Mouse (Mus musculus) forebrain, postnatal 0 days (tissue): ENCODE data around the gene Exosc5. TPM values are rescaled to one million over a fixed set of nuclear protein-coding genes. Genes with fewer than 3 reads are reported as not detected.

ENCODE experiments used
- ATAC-seq: fragments of 200-750 bp; cut with Nextera tagmentation; 2 replicates; pipeline ENCODE4 v1.8.0; 2017; ENCODE audit warnings: mild to moderate bottlenecking, moderate library complexity
- DNase-seq: peaks from one replicate; pipeline ENCODE4 v3.0.0-alpha.2; 2015
- H3K27ac ChIP-seq: fragments of 300-500 bp; sonication (generic); 2 replicates; pipeline ENCODE4 v1.5.1; 2014; ENCODE audit warnings: low read depth, mild to moderate bottlenecking, antibody characterized with exemption, low read length, moderate library complexity, mixed read lengths
- H3K27me3 ChIP-seq: fragments of 300-500 bp; sonication (generic); 2 replicates; pipeline ENCODE4 v1.6.1; 2014; ENCODE audit warnings: mild to moderate bottlenecking, low read length, mixed read lengths; ENCODE audit not compliant: insufficient read depth
- H3K36me3 ChIP-seq: fragments of 300-500 bp; sonication (generic); 2 replicates; pipeline ENCODE4 v1.6.1; 2014; ENCODE audit warnings: mild to moderate bottlenecking, moderate library complexity; ENCODE audit not compliant: insufficient read depth
- H3K4me1 ChIP-seq: fragments of 300-500 bp; sonication (generic); 2 replicates; pipeline ENCODE4 v1.6.1; 2014; ENCODE audit warnings: antibody characterized with exemption; ENCODE audit not compliant: insufficient read depth
- H3K4me2 ChIP-seq: fragments of 300-500 bp; sonication (generic); 2 replicates; pipeline ENCODE4 v1.6.1; 2014; ENCODE audit warnings: low read depth, mild to moderate bottlenecking, moderate library complexity
- H3K4me3 ChIP-seq: fragments of 300-500 bp; sonication (generic); 2 replicates; pipeline ENCODE4 v1.5.1; 2014; ENCODE audit warnings: low read depth, low read length, mixed read lengths
- H3K9ac ChIP-seq: fragments of 300-500 bp; sonication (generic); 2 replicates; pipeline ENCODE4 v1.6.1; 2014; ENCODE audit warnings: mild to moderate bottlenecking
- H3K9me3 ChIP-seq: fragments of 300-500 bp; sonication (generic); 2 replicates; pipeline ENCODE4 v1.6.1; 2016; ENCODE audit warnings: low read length
- CTCF ChIP-seq: sonication (generic); IDR thresholded peaks from 2 replicates; pipeline ENCODE4 v1.5.1; 2016; ENCODE audit warnings: antibody characterized with exemption, control low read depth, low read depth
- WGBS: fragments of 180-500 bp; shearing (Covaris S2); extraction: QIAGEN DNeasy Blood & Tissue Kit; methylation state at CpG from one replicate; pipeline ENCODE4 v1.1.7; 2014; 5-methylcytosine and 5-hydroxymethylcytosine counted together
- polyA plus RNA-seq: library from polyadenylated mRNA; unstranded; fragments of >200 nt; fragmentation: Nextera tagmentation; extraction: Ambion mirVana; gene quantifications from 2 replicates; pipeline ENCODE4 v1.2.1, GENCODE M21; 2015
- total RNA-seq: library from RNA; depleted of rRNA; stranded (reverse); fragments of >200 nt; gene quantifications from 2 replicates; pipeline ENCODE4 v1.2.3, GENCODE M21; 2014

Gene Exosc5
- total and polyA plus RNA-seq, 2 experiments from 2014 or later = 22.9 to 35.2 TPM

DNA sequence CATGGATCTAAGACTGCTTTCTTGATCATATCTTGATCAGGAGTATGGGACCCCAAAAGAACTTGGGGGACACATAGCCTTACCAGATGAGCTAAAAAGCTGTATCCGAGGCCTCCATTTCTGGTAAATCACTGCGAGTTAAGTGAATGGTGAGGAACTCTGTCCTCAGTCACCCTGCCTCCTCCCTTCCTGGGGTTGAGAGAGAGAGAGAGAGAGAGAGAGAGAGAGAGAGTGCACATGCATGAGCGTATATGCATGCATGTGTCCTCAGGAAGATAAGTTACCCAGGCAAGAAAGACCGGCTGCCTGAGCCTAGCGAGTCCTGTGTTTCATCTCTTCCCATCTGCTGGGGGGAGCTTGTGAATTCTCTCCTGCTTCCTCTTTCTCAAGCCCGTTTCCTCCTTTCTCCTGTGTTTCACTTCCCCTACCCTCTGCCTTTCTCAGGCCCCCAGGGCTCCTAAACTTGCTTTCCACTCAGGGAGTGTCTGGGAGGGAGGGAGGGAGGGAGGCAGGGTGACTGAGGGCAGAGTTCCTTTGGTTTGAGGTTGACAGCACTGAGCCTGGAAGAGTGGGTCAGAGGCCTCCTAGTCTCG is 47.7 kb downstream of the Exosc5 start:
- Histone ChIP-seq H3K4me2 (no peak overlapping the region), H3K9me3 (no peaks in the 10 kb centered on the region), H3K4me1 (0 out of 2 replicates have a peak, but pooled peaks cover 2% of the 10 kb centered on the region), H3K27me3 (no peaks in the 10 kb centered on the region), H3K36me3 (no peaks in the 10 kb centered on the region; the same call in 1 of the 2 replicates), H3K27ac (no peak overlapping the region), H3K9ac (no peak overlapping the region), H3K4me3 (no peak overlapping the region)
- no peak for TF ChIP-seq CTCF
- WGBS = 66% methylated on average over 7 of the region's 7 CpGs
- no peak for DNase-seq
- no peak for ATAC-seq

DNA sequence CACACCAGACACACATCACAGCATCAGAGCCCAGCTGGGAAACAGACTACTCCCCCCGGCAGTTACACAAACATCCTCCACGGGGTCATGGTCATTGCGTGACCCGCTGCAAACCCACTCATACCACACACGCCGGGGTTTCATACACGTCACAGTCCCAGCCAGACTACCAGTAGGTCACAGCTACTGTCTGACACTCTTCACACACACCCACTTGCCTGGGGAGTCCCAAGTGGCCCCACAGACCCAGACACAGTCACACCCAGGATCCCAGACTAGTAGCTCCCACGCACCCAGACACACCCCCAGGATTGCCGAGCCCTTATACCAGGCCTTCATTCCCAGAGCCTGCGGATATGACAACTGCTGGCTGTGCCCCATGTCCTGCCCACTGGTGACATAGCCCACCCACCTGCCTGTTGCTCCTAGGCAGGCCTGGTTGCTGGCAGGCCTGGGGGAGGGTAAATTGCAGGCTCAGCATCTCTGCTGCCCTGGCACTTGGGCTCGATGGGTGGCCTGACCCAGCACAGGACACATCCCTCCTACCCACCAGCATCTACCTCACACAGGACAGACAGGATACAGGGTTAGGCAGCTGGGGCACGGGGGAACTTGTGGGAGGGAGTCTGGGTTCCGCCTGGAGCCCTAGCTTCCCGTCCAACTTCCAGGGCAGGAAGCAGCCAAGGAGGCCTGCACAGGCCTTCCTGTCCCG is 48.8 kb downstream of the Exosc5 start:
- Histone ChIP-seq H3K9me3 (no peaks in the 10 kb centered on the region), H3K4me1 (0 out of 2 replicates have a peak, but pooled peaks cover 2% of the 10 kb centered on the region), H3K9ac (no peak overlapping the region), H3K4me2 (no peak overlapping the region), H3K27me3 (no peaks in the 10 kb centered on the region), H3K27ac (no peak overlapping the region), H3K4me3 (no peak overlapping the region), H3K36me3 (peaks cover 7% of the 10 kb centered on the region; the same call in 1 of the 2 replicates)
- DNase-seq (no peak), ATAC-seq (no peak)
- WGBS = 73% methylated on average over 15 of the region's 15 CpGs
- no peak for TF ChIP-seq CTCF

GRCm38 (mm10) chr7:25709961-25710360 is 51.0 kb downstream of the Exosc5 start:
- Histone ChIP-seq H3K36me3 (peaks cover 28% of the 10 kb centered on the region), H3K9me3 (no peaks in the 10 kb centered on the region), H3K4me2 (no peak overlapping the region), H3K4me3 (no peak overlapping the region), H3K27ac (no peak overlapping the region), H3K9ac (no peak overlapping the region), H3K27me3 (no peaks in the 10 kb centered on the region), H3K4me1 (0 out of 2 replicates have a peak, but pooled peaks cover 2% of the 10 kb centered on the region)
- 12% methylated on average over 12 of the region's 12 CpGs for WGBS
- DNase-seq (no peak), ATAC-seq (no peak; the same call in 1 of the 2 replicates)
- no peak for TF ChIP-seq CTCF

DNA sequence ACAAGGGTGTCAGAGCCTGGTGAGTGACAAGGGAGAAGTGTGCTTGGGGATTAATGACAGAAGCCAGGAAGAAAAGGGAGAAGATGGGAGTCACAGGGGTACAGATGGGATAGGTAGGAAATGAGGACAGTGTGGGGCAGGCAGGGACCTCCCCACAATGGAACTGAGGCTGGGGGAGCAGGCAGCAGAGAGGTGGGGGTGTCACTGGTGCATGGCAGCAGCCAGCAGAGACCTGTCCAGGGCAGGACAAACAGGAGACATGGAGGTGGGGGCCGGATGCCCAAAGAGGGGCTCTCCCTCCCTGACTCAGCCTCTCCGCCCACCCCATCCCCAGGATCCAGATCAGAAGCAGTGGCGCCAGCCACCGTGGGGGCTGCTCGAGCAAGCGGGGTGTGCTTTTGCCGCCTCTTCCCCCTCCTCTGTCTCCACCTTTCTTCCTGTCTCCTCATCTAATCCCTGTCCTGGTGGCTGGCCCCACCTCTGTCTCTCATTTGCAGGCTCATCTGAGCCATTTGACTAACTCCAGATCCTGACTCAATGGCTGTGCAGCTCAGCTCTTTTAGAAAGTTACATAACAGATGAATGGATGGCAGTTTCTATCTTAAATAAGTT is 51.7 kb downstream of the Exosc5 start:
- peak; percentile 13; the same call in 1 of the 2 replicates for ATAC-seq

DNA sequence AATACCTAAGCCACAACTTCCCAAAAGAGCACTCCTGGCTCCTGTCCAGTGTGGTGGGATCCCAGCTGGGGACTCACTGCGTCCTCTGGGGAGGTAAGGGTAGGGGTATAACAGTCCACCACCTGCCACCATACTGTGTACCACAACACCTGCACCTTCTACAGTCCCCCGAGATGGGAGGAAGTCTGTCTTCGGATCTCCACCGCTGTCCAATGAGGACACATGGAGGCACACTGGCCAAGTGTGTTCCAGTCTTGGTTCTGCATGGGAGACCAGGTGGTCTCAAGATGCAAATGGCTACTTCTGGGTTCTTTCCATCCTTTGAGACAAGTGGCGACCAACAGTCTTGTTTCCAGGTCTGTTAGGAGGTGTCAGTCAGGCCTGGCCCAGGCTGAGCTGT is 52.2 kb downstream of the Exosc5 start:
- ATAC-seq (no peak), DNase-seq (no peak)
- Histone ChIP-seq H3K36me3 (peaks cover 39% of the 10 kb centered on the region), H3K9me3 (no peaks in the 10 kb centered on the region), H3K4me1 (no peaks in the 10 kb centered on the region), H3K27ac (no peak overlapping the region), H3K9ac (no peak overlapping the region), H3K4me2 (no peak overlapping the region), H3K27me3 (no peaks in the 10 kb centered on the region), H3K4me3 (no peak overlapping the region)
- 73% methylated on average over 5 of the region's 5 CpGs for WGBS
- no peak for TF ChIP-seq CTCF

More for the DNA sequence above, 51.7 kb downstream of the Exosc5 start:
- TF ChIP-seq CTCF = no peak
- H3K36me3 ChIP-seq = peaks cover 35% of the 10 kb centered on the region
- H3K4me2 ChIP-seq = no peak overlapping the region
- H3K9me3 ChIP-seq = no peaks in the 10 kb centered on the region
- no peak overlapping the region for H3K27ac ChIP-seq
- WGBS = 8% methylated on average over 7 of the region's 7 CpGs
- H3K4me3 ChIP-seq = no peak overlapping the region
- no peak overlapping the region for H3K9ac ChIP-seq
- DNase-seq = no peak
- no peaks in the 10 kb centered on the region for H3K27me3 ChIP-seq
- no peaks in the 10 kb centered on the region for H3K4me1 ChIP-seq

DNA sequence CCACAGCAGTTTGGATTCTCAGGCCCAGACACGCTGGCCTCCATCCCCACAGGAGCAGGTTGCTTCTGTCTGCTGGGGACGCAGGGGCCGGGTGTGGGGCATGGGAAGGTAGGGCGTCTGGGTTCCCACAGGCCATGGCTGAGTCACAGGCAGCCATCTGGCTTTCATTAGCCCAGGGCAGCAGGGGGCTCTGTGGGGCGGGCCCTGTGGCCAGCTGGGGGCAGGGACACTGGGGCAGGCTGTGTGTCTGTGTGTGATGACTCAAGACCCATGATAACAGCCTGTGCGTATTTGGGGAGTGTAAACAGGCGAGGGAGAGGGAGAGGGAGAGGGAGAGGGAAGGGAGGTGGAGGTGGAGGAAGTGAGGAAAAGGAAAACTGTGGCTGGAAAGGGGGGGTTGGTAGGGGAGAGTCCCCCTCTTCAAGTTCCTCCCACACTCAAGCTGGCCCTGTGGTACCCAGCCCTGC is 52.8 kb downstream of the Exosc5 start:
- H3K9me3 ChIP-seq = no peaks in the 10 kb centered on the region
- TF ChIP-seq CTCF = no peak
- ATAC-seq (no peak), DNase-seq (no peak)
- no peak overlapping the region for H3K4me3 ChIP-seq
- no peaks in the 10 kb centered on the region for H3K27me3 ChIP-seq
- 52% methylated on average over 7 of the region's 7 CpGs for WGBS
- H3K36me3 ChIP-seq = peaks cover 39% of the 10 kb centered on the region
- no peaks in the 10 kb centered on the region for H3K4me1 ChIP-seq
- no peak overlapping the region for H3K9ac ChIP-seq
- no peak overlapping the region for H3K27ac ChIP-seq
- no peak overlapping the region for H3K4me2 ChIP-seq

DNA sequence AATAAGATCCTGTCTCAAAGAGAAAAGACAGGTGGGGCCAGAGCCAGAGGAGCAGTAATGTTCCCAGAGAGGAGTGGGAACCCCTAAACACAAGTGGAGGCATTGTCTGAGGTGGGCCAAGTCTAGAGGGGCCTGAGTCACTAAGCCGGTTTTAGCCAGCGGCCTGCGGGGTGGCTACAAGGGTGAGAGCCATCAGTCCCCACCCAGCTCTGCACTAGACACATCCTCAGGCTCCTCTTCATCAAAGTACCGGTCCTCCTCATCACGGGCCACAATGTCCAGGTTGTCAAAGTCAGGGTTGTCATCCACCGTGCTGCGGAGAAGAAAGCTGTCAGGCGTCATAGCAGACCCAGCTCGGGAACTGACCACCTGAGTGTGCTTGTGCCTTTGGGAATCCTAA is 53.8 kb downstream of the Exosc5 start:
- H3K36me3 ChIP-seq = peaks cover 39% of the 10 kb centered on the region
- 90% methylated on average over 9 of the region's 9 CpGs for WGBS
- H3K4me2 ChIP-seq = no peak overlapping the region
- no peak overlapping the region for H3K9ac ChIP-seq
- no peak overlapping the region for H3K27ac ChIP-seq
- no peak for TF ChIP-seq CTCF
- no peak for ATAC-seq
- DNase-seq = no peak
- H3K27me3 ChIP-seq = no peaks in the 10 kb centered on the region
- no peaks in the 10 kb centered on the region for H3K9me3 ChIP-seq
- H3K4me1 ChIP-seq = no peaks in the 10 kb centered on the region
- no peak overlapping the region for H3K4me3 ChIP-seq
